Comparison of ENCODE assay signal across 30 mouse cellular contexts in genomic region chr4:95526588-95526987, GRCm38 (mm10). TPM values are rescaled to one million over a fixed set of nuclear protein-coding genes. Genes with fewer than 3 reads are reported as not detected.
DNase-seq lines count a peak whose midpoint lies in the region; ATAC-seq and TF ChIP-seq lines count a peak whose summit lies in the region.
"Had no signal": no experiment of that assay in that cellular context is flagged by ENCODE, and none has a peak within 500 bp of the region (broad histone marks: within the 10 kb centered on the region; RNA-seq: fewer than 3 reads in every experiment).

No protein-coding gene starts in this region.

- no peak overlapping the region for H3K4me3 ChIP-seq in lung, embryonic 14.5 days (ENCODE audit: low read depth, low read length)
- H3K4me3 ChIP-seq in kidney, adult 2 months (ENCODE audit: insufficient read depth, low read depth, low read length) = no peak overlapping the region
- H3K4me3 ChIP-seq: embryonic facial prominence, embryonic 15.5 days; forebrain, embryonic 12.5 days; intestine, embryonic 15.5 days; limb, embryonic 13.5 days; liver, embryonic 12.5 days; megakaryocyte, embryonic 14.5 days; midbrain, embryonic 12.5 days; neural tube, embryonic 15.5 days had no signal

- no peak overlapping the region for H3K4me2 ChIP-seq in lung, embryonic 14.5 days
- H3K4me2 ChIP-seq: embryonic facial prominence, embryonic 15.5 days; forebrain, embryonic 12.5 days; intestine, embryonic 15.5 days; limb, embryonic 13.5 days; liver, embryonic 12.5 days; midbrain, embryonic 12.5 days; neural tube, embryonic 15.5 days had no signal

- no peaks in the 10 kb centered on the region for H3K27me3 ChIP-seq in lung, embryonic 14.5 days (ENCODE audit: insufficient read depth, low read length)
- H3K27me3 ChIP-seq in kidney, adult 2 months (replicated peaks; ENCODE audit: control insufficient read depth, insufficient read depth, low read length) = no peaks in the 10 kb centered on the region
- H3K27me3 ChIP-seq: embryonic facial prominence, embryonic 15.5 days; forebrain, embryonic 12.5 days; intestine, embryonic 15.5 days; limb, embryonic 13.5 days; liver, embryonic 12.5 days; megakaryocyte, embryonic 14.5 days; midbrain, embryonic 12.5 days; neural tube, embryonic 15.5 days had no signal

- no peaks in the 10 kb centered on the region for H3K4me1 ChIP-seq in lung, embryonic 14.5 days (ENCODE audit: insufficient read depth)
- H3K4me1 ChIP-seq in kidney, adult 2 months (ENCODE audit: control insufficient read depth, insufficient read depth, low read length) = no peaks in the 10 kb centered on the region
- H3K4me1 ChIP-seq: embryonic facial prominence, embryonic 15.5 days; forebrain, embryonic 12.5 days; intestine, embryonic 15.5 days; limb, embryonic 13.5 days; liver, embryonic 12.5 days; megakaryocyte, embryonic 14.5 days; midbrain, embryonic 12.5 days; neural tube, embryonic 15.5 days had no signal

- TF ChIP-seq POLR2A in kidney, adult 2 months (IDR thresholded peaks at IDR 0.05; ENCODE audit: low read depth, low read length) = no peak

- no peak for ATAC-seq in lung, embryonic 14.5 days (ENCODE audit: insufficient read depth)
- ATAC-seq: forebrain, postnatal 0 days; hindbrain, embryonic 16.5 days; intestine, embryonic 15.5 days; liver, embryonic 12.5 days; liver, postnatal 0 days had no signal

- whole genome bisulfite sequencing in lung, embryonic 14.5 days = 53% methylated on average over 4 of the region's 4 CpGs
- 80% methylated on average over 4 of the region's 4 CpGs for WGBS in kidney, adult 2 months

- intact Hi-C loops in gastrocnemius, postnatal 14 days (cut with DNase I; ENCODE audit: low total_unique reads) = no loop called here
- intact Hi-C loops in heart, postnatal 10 days (cut with DNase I) = no loop called here

- no peak overlapping the region for H3K9ac ChIP-seq in lung, embryonic 14.5 days
- H3K9ac ChIP-seq: embryonic facial prominence, embryonic 15.5 days; forebrain, embryonic 12.5 days; forebrain, postnatal 0 days; intestine, embryonic 15.5 days; limb, embryonic 13.5 days; liver, embryonic 12.5 days; liver, postnatal 0 days; midbrain, embryonic 12.5 days; neural tube, embryonic 15.5 days had no signal

- no peak overlapping the region for H3K27ac ChIP-seq in lung, embryonic 14.5 days (ENCODE audit: low read depth)
- H3K27ac ChIP-seq in kidney, adult 2 months (ENCODE audit: insufficient read depth, low read depth, low read length) = no peak overlapping the region
- H3K27ac ChIP-seq: embryonic facial prominence, embryonic 15.5 days; forebrain, embryonic 12.5 days; intestine, embryonic 15.5 days; kidney, postnatal 0 days; limb, embryonic 13.5 days; liver, embryonic 12.5 days; midbrain, embryonic 12.5 days; neural tube, embryonic 15.5 days had no signal

- TF ChIP-seq CTCF in lung, embryonic 14.5 days (IDR thresholded peaks at IDR 0.05; ENCODE audit: low read depth) = no peak
- TF ChIP-seq CTCF in kidney, adult 2 months (conservative IDR thresholded peaks at IDR 0.05; ENCODE audit: insufficient read depth, insufficient read length, low read depth, low read length) = no peak

- H3K36me3 ChIP-seq in lung, embryonic 14.5 days (ENCODE audit: insufficient read depth) = no peaks in the 10 kb centered on the region
- no peaks in the 10 kb centered on the region for H3K36me3 ChIP-seq in kidney, adult 2 months (ENCODE audit: control insufficient read depth, insufficient read depth, low read length)
- H3K36me3 ChIP-seq: embryonic facial prominence, embryonic 15.5 days; forebrain, embryonic 12.5 days; intestine, embryonic 15.5 days; limb, embryonic 13.5 days; liver, embryonic 12.5 days; midbrain, embryonic 12.5 days; neural tube, embryonic 15.5 days had no signal

- DNase-seq in gastrocnemius, postnatal 14 days = peak; percentile 10
- no peak for DNase-seq in gastrocnemius, postnatal 10 days
- DNase-seq in lung, embryonic 14.5 days = peak; percentile 18
- DNase-seq in lung, postnatal 14 days = no peak
- peak; percentile 49 to 52 for DNase-seq in heart, postnatal 10 days
- DNase-seq in skeletal muscle tissue, adult 2 months (ENCODE audit: low read depth, low spot score) = peak; percentile 16
- no peak for DNase-seq in kidney, adult 2 months
- DNase-seq: adrenal gland, adult 2 months; adrenal gland, postnatal 36 days; cerebellum, adult 18-20 months; forebrain, postnatal 0 days; kidney, adult 8-10 months; kidney, postnatal 4 days; liver, postnatal 0 days; lung, postnatal 4 days; retina, postnatal 1 day; right cerebral cortex, postnatal 25 days; spleen, adult 18-20 months; thymus, postnatal 14 days had no signal

- H3K9me3 ChIP-seq in lung, embryonic 14.5 days (ENCODE audit: low read depth, low read length) = no peaks in the 10 kb centered on the region
- H3K9me3 ChIP-seq: embryonic facial prominence, embryonic 15.5 days; forebrain, embryonic 12.5 days; intestine, embryonic 15.5 days; limb, embryonic 13.5 days; liver, embryonic 12.5 days; megakaryocyte, embryonic 14.5 days; midbrain, embryonic 12.5 days; neural tube, embryonic 15.5 days had no signal

RNA-seq across cellular contexts. Expression of gene Fggy, which starts 30.7 kb away (rescaled TPM):
- 1 to 10 TPM; 6.7 to 7.3 TPM for total RNA-seq in gastrocnemius, postnatal 14 days (2021)
- total RNA-seq in gastrocnemius, postnatal 10 days (2021) = 10 to 100 TPM in 1 of 2 experiments, 1 to 10 TPM in 1; 9.3 to 11.0 TPM
- 9.3 and 9.8 TPM in 2 replicates for polyA plus RNA-seq in lung, embryonic 14.5 days (2014; fragmentation: Nextera tagmentation; extraction: Ambion mirVana)
- 1 to 10 TPM; 5.7 to 7.5 TPM for total RNA-seq in heart, postnatal 10 days (2021)
- polyA plus RNA-seq in kidney, adult 2 months (2012; rRNA removed) = 189 and 215 TPM in 2 replicates
- total RNA-seq: monocyte, adult 5-6 weeks had no signal

Comparison
In these comparisons a context has a peak if more than half of its experiments do, and no peak if none do; other contexts are left out.
1. DNase-seq: peak in gastrocnemius, postnatal 14 days (single experiment), lung, embryonic 14.5 days (single experiment), heart, postnatal 10 days (2 of 2) and skeletal muscle tissue, adult 2 months (single experiment); none in gastrocnemius, postnatal 10 days (single experiment), lung, postnatal 14 days (single experiment) and kidney, adult 2 months (single experiment).